Mouse (Mus musculus) limb, embryonic 14.5 days (tissue): ENCODE data around the gene AC161166.1. TPM values are rescaled to one million over a fixed set of nuclear protein-coding genes. Genes with fewer than 3 reads are reported as not detected.
"Not testable (repeated sequence)": the region's sequence is repeated elsewhere in the genome, so short reads cannot be mapped to it uniquely, and the experiment has no call there.

Experiments used
- ATAC-seq: fragments of 200-750 bp; cut with Nextera tagmentation; 2 replicates; pipeline ENCODE4 v1.8.0; 2017; ENCODE audit warnings: low read depth, moderate number of reproducible peaks, moderate TSS enrichment; ENCODE audit not compliant: low FRiP score
- DNase-seq: peaks from one replicate; pipeline ENCODE4 v3.0.0-alpha.2; 2015; ENCODE audit warnings: low spot score
- H3K27ac ChIP-seq: fragments of 300-500 bp; sonication (generic); replicated peaks from 2 replicates; pipeline ENCODE4 v1.5.1; 2014; ENCODE audit warnings: low read depth, mild to moderate bottlenecking, low read length, moderate library complexity, mixed read lengths
- H3K27me3 ChIP-seq: fragments of 300-500 bp; sonication (generic); 2 replicates; pipeline ENCODE4 v1.6.1; 2014; ENCODE audit warnings: low read length, mixed read lengths; ENCODE audit not compliant: control insufficient read depth, insufficient read depth
- H3K36me3 ChIP-seq: fragments of 300-500 bp; sonication (generic); 2 replicates; pipeline ENCODE4 v1.6.1; 2014; ENCODE audit warnings: mild to moderate bottlenecking, low read length, moderate library complexity, mixed read lengths; ENCODE audit not compliant: control insufficient read depth, insufficient read depth
- H3K4me1 ChIP-seq: fragments of 300-500 bp; sonication (generic); 2 replicates; pipeline ENCODE4 v1.6.1; 2014; ENCODE audit warnings: antibody characterized with exemption, low read length, mixed read lengths; ENCODE audit not compliant: control insufficient read depth, insufficient read depth
- H3K4me2 ChIP-seq: fragments of 300-500 bp; sonication (generic); replicated peaks from 2 replicates; pipeline ENCODE4 v1.6.1; 2014; ENCODE audit warnings: low read depth, mild to moderate bottlenecking, low read length, moderate library complexity; ENCODE audit not compliant: severe bottlenecking
- H3K4me3 ChIP-seq: fragments of 300-500 bp; sonication (generic); replicated peaks from 2 replicates; pipeline ENCODE4 v1.5.1; 2014; ENCODE audit warnings: low read length
- H3K9ac ChIP-seq: fragments of 300-500 bp; sonication (generic); 2 replicates; pipeline ENCODE4 v1.6.1; 2014; ENCODE audit warnings: mild to moderate bottlenecking, low read depth, low read length, moderate library complexity; ENCODE audit not compliant: severe bottlenecking
- H3K9me3 ChIP-seq: fragments of 300-500 bp; sonication (generic); 2 replicates; pipeline ENCODE4 v1.6.1; 2016; ENCODE audit warnings: low read length; ENCODE audit not compliant: control insufficient read depth
- POLR2A ChIP-seq: fragments of 200-500 bp; IDR thresholded peaks from 2 replicates; pipeline ENCODE4 v1.8.0; 2012; ENCODE audit warnings: inconsistent platforms, mild to moderate bottlenecking, moderate library complexity, borderline replicate concordance; ENCODE audit not compliant: insufficient read depth, insufficient read length; ENCODE audit errors: extremely low read depth
- WGBS: fragments of 180-500 bp; shearing (Covaris S2); extraction: QIAGEN DNeasy Blood & Tissue Kit; methylation state at CpG from one replicate; pipeline ENCODE4 v1.1.7; 2014; 5-methylcytosine and 5-hydroxymethylcytosine counted together
- polyA plus RNA-seq, 2 experiments: library from polyadenylated mRNA; depleted of rRNA in 1 of 2; stranded (reverse) in 1 of 2; unstranded in 1 of 2; fragments of >200 nt; fragmentation: Nextera tagmentation in 1 of 2; extraction: Ambion mirVana in 1 of 2; gene quantifications; 2 replicates each; pipeline versions ENCODE4 v1.2.1 to v1.2.3; 2012 to 2014

The AC161166.1 gene
- polyA plus RNA-seq, 2 experiments, result 0.19 TPM; not detected in 1

GRCm38 (mm10) chr7:24486654-24487130 lies 25.6 kb downstream of the AC161166.1 start:
- no peak for TF ChIP-seq POLR2A
- ATAC-seq (no peak; the same call in 1 of the 2 replicates), DNase-seq (no peak)
- H3K27me3 ChIP-seq, result peaks cover 4% of the 10 kb centered on the region; the same call in 1 of the 2 replicates
- no peaks in the 10 kb centered on the region for H3K36me3 ChIP-seq
- H3K4me1 ChIP-seq, result no peaks in the 10 kb centered on the region
- H3K27ac ChIP-seq, result no peak overlapping the region
- H3K4me3 ChIP-seq, result no peak overlapping the region
- H3K4me2 ChIP-seq, result no peak overlapping the region
- H3K9me3 ChIP-seq, result no peaks in the 10 kb centered on the region
- no peak overlapping the region; the same call in 1 of the 2 replicates for H3K9ac ChIP-seq
- WGBS, result 58% methylated on average over 9 of the region's 9 CpGs

- Histone ChIP-seq H3K27me3 (peaks cover 9% of the 10 kb centered on the region; the same call in 1 of the 2 replicates), H3K4me2 (no peak overlapping the region), H3K4me3 (no peak overlapping the region), H3K36me3 (no peaks in the 10 kb centered on the region), H3K4me1 (no peaks in the 10 kb centered on the region), H3K9ac (no peak overlapping the region), H3K27ac (no peak overlapping the region), H3K9me3 (no peaks in the 10 kb centered on the region)
- DNase-seq, result no peak
- no peak for TF ChIP-seq POLR2A
- ATAC-seq, result no peak
- 80% methylated on average over 9 of the region's 9 CpGs for WGBS
Measured at GRCm38 (mm10) chr7:24485481-24485880, 26.8 kb downstream of the AC161166.1 start.

- H3K27ac ChIP-seq, H3K9ac ChIP-seq, H3K4me3 ChIP-seq, DNase-seq, H3K4me1 ChIP-seq, H3K36me3 ChIP-seq, ATAC-seq, H3K9me3 ChIP-seq, H3K4me2 ChIP-seq, H3K27me3 ChIP-seq: not testable (repeated sequence)
- WGBS, result 41% methylated on average over 6 of the region's 6 CpGs
Measured at GRCm38 (mm10) chr7:24483291-24483690, 29.0 kb downstream of the AC161166.1 start.

GRCm38 (mm10) chr7:24482208-24483020 lies 29.8 kb downstream of the AC161166.1 start:
- Histone ChIP-seq H3K4me2 (peak overlapping the region; percentile 96), H3K36me3 (no peaks in the 10 kb centered on the region), H3K4me1 (no peaks in the 10 kb centered on the region), H3K27ac (no peak overlapping the region), H3K9ac (peak overlapping the region; percentile 66), H3K27me3 (peaks cover 9% of the 10 kb centered on the region; the same call in 1 of the 2 replicates), H3K4me3 (peak overlapping the region; percentile 63), H3K9me3 (no peaks in the 10 kb centered on the region)
- no peak for TF ChIP-seq POLR2A
- DNase-seq (no peak), ATAC-seq (no peak)
- WGBS, result 3% methylated on average over 12 of the region's 38 CpGs

GRCm38 (mm10) chr7:24481474-24482207 lies 30.6 kb downstream of the AC161166.1 start, which contains the start of gene Cadm4:
TSS of gene Cadm4 (plus strand) at chr7:24482023.
- DNase-seq, result peak; percentile 72
- H3K27me3 ChIP-seq, result peaks cover 9% of the 10 kb centered on the region; the same call in 1 of the 2 replicates
- no peaks in the 10 kb centered on the region for H3K9me3 ChIP-seq
- peak within 1 kb of the TSS; percentile 96 for H3K4me2 ChIP-seq
- under 1% methylated on average over 57 of the region's 83 CpGs for WGBS
- H3K36me3 ChIP-seq, result no peaks in the 10 kb centered on the region
- peak within 1 kb of the TSS; percentile 63 for H3K4me3 ChIP-seq
- ATAC-seq, result peak; percentile 91
- no peaks in the 10 kb centered on the region for H3K4me1 ChIP-seq
- peak within 1 kb of the TSS; percentile 66 for H3K9ac ChIP-seq
- H3K27ac ChIP-seq, result no peak within 1 kb of the TSS
- TF ChIP-seq POLR2A, result peak; percentile 52; the same call in 1 of the 2 replicates
